Mouse (Mus musculus) liver, embryonic 14.5 days (tissue): ENCODE measurements around the gene Brf1. TPM values are rescaled to one million over a fixed set of nuclear protein-coding genes. Genes with fewer than 3 reads are reported as not detected.
A peak's percentile ranks its signal among the peaks of the same experiment; 100 is the strongest.

Experiments
- ATAC-seq: fragments of 200-750 bp; cut with Nextera tagmentation; 2 replicates; pipeline ENCODE4 v1.8.0; 2017; ENCODE audit warnings: moderate number of reproducible peaks, mild to moderate bottlenecking, moderate library complexity; ENCODE audit not compliant: insufficient read depth
- DNase-seq, 3 experiments: peaks; one replicate each; pipeline ENCODE4 v3.0.0-alpha.2; 2012 to 2013; ENCODE audit warnings: low read depth in 3 of 3, low spot score in 3 of 3
- H3K27ac ChIP-seq: fragments of 300-500 bp; sonication (generic); 2 replicates; pipeline ENCODE4 v1.5.1; 2014; ENCODE audit warnings: moderate library complexity, mild to moderate bottlenecking, control low read depth, inconsistent platforms
- H3K27me3 ChIP-seq: fragments of 300-500 bp; sonication (generic); 2 replicates; pipeline ENCODE4 v1.6.1; 2014; ENCODE audit warnings: mild to moderate bottlenecking, low read length, moderate library complexity; ENCODE audit not compliant: control insufficient read depth, insufficient read depth
- H3K36me3 ChIP-seq: fragments of 300-500 bp; sonication (generic); replicated peaks from 2 replicates; pipeline ENCODE4 v1.6.1; 2014; ENCODE audit warnings: low read depth; ENCODE audit not compliant: control insufficient read depth, insufficient read depth
- H3K4me1 ChIP-seq, 2 experiments: fragments of 200-500 bp in 1 of 2; fragments of 300-500 bp in 1 of 2; sonication (generic) in 1 of 2; replicated peaks; 2 replicates each; pipeline ENCODE4 v1.6.1; 2012 to 2014; ENCODE audit warnings: antibody characterized with exemption in 1 of 2, inconsistent platforms in 1 of 2, low read length in 1 of 2; ENCODE audit not compliant: control insufficient read depth in 2 of 2, insufficient read depth in 2 of 2
- H3K4me2 ChIP-seq: fragments of 300-500 bp; sonication (generic); 2 replicates; pipeline ENCODE4 v1.6.1; 2014; ENCODE audit warnings: low read depth, mild to moderate bottlenecking, control low read depth, moderate library complexity
- H3K4me3 ChIP-seq, 2 experiments: fragments of 200-500 bp in 1 of 2; fragments of 300-500 bp in 1 of 2; sonication (generic) in 1 of 2; 2 replicates each; pipeline ENCODE4 v1.5.1; 2012 to 2014; ENCODE audit warnings: low read depth in 2 of 2, low read length in 2 of 2, mild to moderate bottlenecking in 2 of 2, control low read depth in 1 of 2, inconsistent platforms in 1 of 2, moderate library complexity in 1 of 2; ENCODE audit not compliant: insufficient read depth in 1 of 2
- H3K9ac ChIP-seq: fragments of 300-500 bp; sonication (generic); replicated peaks from 2 replicates; pipeline ENCODE4 v1.6.1; 2014; ENCODE audit warnings: mild to moderate bottlenecking, control low read depth, moderate library complexity
- H3K9me3 ChIP-seq: fragments of 300-500 bp; sonication (generic); 2 replicates; pipeline ENCODE4 v1.6.1; 2016; ENCODE audit warnings: low read length, mixed read lengths; ENCODE audit not compliant: control insufficient read depth
- CTCF ChIP-seq: IDR thresholded peaks from 2 replicates; pipeline ENCODE4 v1.5.1; 2016; ENCODE audit warnings: antibody characterized with exemption, low read depth, control low read depth
- EP300 ChIP-seq: IDR thresholded peaks from 2 replicates; pipeline ENCODE4 v1.6.1; 2016; ENCODE audit warnings: antibody characterized with exemption, low read depth
- WGBS: fragments of 180-500 bp; shearing (Covaris S2); extraction: QIAGEN DNeasy Blood & Tissue Kit; methylation state at CpG from one replicate; pipeline ENCODE4 v1.1.7; 2014; ENCODE audit not compliant: insufficient replicate concordance; 5-methylcytosine and 5-hydroxymethylcytosine counted together
- polyA plus RNA-seq, 2 experiments: library from polyadenylated mRNA; depleted of rRNA in 1 of 2; stranded (reverse) in 1 of 2; unstranded in 1 of 2; fragments of >200 nt; fragmentation: Nextera tagmentation in 1 of 2; extraction: Ambion mirVana in 1 of 2; gene quantifications; 2 replicates each; pipeline versions ENCODE4 v1.2.1 to v1.2.3; 2012 to 2014

Gene Brf1
- polyA plus RNA-seq, 2 experiments: 19.5 to 32.0 TPM

DNA sequence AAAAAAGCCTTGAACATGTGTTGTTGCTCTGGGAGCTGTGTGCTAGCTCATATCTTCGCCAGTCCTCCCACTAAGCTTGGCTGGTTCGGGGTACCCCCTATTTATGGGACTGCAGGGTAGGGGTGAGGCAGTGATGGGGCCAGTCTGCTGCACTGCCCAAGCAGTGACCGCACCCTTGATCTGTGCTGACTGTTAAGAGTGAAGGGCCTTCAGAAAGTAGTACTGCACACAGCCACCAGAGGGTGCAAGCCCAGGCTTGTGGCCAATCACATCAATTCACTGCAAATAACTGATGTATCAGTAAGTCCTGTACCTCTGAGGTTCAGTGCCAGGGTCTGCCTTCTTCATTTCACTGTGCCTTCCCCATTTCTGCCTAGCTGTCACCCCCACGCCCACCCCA is 44.7 kb downstream of the Brf1 start:
- Histone ChIP-seq H3K4me2 (no peak overlapping the region), H3K4me3 (no peak overlapping the region), H3K27me3 (peaks cover 14% of the 10 kb centered on the region), H3K4me1 (peaks cover 0 to 7% of the 10 kb centered on the region in 2 experiments; a peak in 2 of 4 replicates), H3K27ac (no peak overlapping the region), H3K9ac (no peak overlapping the region), H3K36me3 (peaks cover 5% of the 10 kb centered on the region), H3K9me3 (no peaks in the 10 kb centered on the region)
- TF ChIP-seq EP300 (no peak), CTCF (peak; percentile 96)
- DNase-seq (peak; percentile 50 to 59 (median 55)), ATAC-seq (peak; percentile 56)
- WGBS: 30% methylated on average over 4 of the region's 4 CpGs

GRCm38 (mm10) chr12:112952926-112953565 is 47.5 kb downstream of the Brf1 start:
- Histone ChIP-seq H3K9me3 (no peaks in the 10 kb centered on the region), H3K4me2 (no peak overlapping the region), H3K9ac (no peak overlapping the region), H3K27me3 (peaks cover 25% of the 10 kb centered on the region), H3K4me3 (no peak overlapping the region), H3K36me3 (no peaks in the 10 kb centered on the region), H3K4me1 (peaks cover 0 to 12% of the 10 kb centered on the region in 2 experiments; a peak in 2 of 4 replicates), H3K27ac (no peak overlapping the region)
- WGBS: 26% methylated on average over 3 of the region's 3 CpGs
- ATAC-seq: no peak
- DNase-seq: no peak
- TF ChIP-seq EP300: no peak
- no peak for TF ChIP-seq CTCF

DNA sequence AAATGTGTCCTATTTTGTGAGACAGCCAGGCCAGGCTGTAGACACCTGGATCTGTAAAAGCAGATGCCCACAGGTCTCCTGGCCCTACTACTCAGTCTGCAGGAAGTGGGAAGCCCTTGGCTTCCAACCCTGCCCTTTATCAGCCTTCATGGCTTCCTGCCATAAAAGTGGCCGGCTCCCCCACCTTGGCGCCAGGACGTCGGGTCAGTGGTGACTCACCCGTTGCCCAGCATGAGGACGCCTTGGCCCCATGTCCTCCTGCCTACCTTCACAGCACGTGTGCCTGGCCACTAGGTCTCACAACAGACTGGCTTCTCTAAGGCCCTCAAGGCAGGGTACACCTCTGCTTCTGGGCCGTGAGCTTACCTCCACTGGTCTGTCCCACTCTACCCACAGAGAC is 48.1 kb downstream of the Brf1 start:
- DNase-seq (no peak), ATAC-seq (no peak)
- Histone ChIP-seq H3K4me3 (no peak overlapping the region), H3K4me1 (peaks cover 0 to 12% of the 10 kb centered on the region in 2 experiments; a peak in 2 of 4 replicates), H3K9ac (no peak overlapping the region), H3K9me3 (no peaks in the 10 kb centered on the region), H3K36me3 (no peaks in the 10 kb centered on the region), H3K4me2 (no peak overlapping the region), H3K27ac (no peak overlapping the region), H3K27me3 (peaks cover 25% of the 10 kb centered on the region)
- 13% methylated on average over 8 of the region's 8 CpGs for WGBS
- TF ChIP-seq CTCF (no peak), EP300 (no peak)

DNA sequence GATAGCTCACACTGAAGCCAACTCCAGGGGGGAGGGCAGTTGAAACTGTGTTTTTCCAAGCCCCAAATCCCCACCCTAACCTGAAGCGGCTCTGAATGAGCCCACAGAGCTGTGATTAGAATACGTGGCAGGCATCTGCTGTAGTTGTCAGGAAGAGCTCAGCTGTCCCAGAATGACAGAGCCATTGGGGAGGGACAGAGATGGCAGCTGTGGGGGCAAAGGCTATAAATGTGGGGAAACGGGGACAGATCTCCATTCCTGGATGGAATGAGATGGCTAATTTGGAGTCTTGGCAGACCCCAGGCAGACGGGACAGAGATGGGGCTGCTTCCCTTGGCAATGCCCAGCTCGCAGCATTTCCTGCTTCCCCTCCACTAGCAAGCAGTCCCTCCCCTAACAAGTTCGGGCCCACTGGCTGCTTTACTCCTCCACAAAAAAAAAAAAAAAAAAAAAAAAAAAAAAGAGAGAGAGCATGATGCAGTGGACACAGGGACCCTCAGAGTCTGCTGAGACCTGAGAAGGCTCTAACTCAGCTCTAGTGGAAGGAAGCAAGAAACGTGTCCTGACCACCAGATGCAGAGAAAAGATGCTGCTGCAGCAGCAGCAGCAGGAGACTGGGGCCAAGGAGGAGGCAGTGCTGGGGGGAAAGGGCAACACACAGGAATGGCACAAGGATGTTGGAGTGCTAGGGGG is 49.2 kb downstream of the Brf1 start:
- ATAC-seq (no peak), DNase-seq (no peak)
- 19% methylated on average over 7 of the region's 7 CpGs for WGBS
- Histone ChIP-seq H3K27me3 (peaks cover 25% of the 10 kb centered on the region), H3K4me1 (peaks cover 0 to 12% of the 10 kb centered on the region in 2 experiments; a peak in 2 of 4 replicates), H3K27ac (no peak overlapping the region), H3K36me3 (no peaks in the 10 kb centered on the region), H3K4me3 (no peak overlapping the region), H3K4me2 (no peak overlapping the region), H3K9me3 (no peaks in the 10 kb centered on the region), H3K9ac (no peak overlapping the region)
- TF ChIP-seq CTCF (no peak), EP300 (no peak)

- Histone ChIP-seq H3K36me3 (no peaks in the 10 kb centered on the region), H3K27ac (no peak overlapping the region), H3K4me1 (peaks cover 0 to 12% of the 10 kb centered on the region in 2 experiments; a peak in 2 of 4 replicates), H3K9ac (no peak overlapping the region), H3K4me3 (peak overlapping the region in 1 of 2 experiments; percentile 54; a peak in 2 of 4 replicates), H3K4me2 (peak overlapping the region; percentile 70), H3K27me3 (peaks cover 25% of the 10 kb centered on the region), H3K9me3 (no peaks in the 10 kb centered on the region)
- WGBS: 13% methylated on average over 6 of the region's 6 CpGs
- no peak for DNase-seq
- no peak for ATAC-seq
- TF ChIP-seq EP300 (no peak), CTCF (no peak)
Measured at GRCm38 (mm10) chr12:112950761-112951129, 49.8 kb downstream of the Brf1 start.
